Mouse (Mus musculus): Measurements from ENCODE around the gene Camkmt. TPM values are rescaled to one million over a fixed set of nuclear protein-coding genes. Genes with fewer than 3 reads are reported as not detected.

Gene Camkmt
- total RNA-seq, 1 experiment from 2014 or later, result 5.8 TPM

GRCm38 (mm10) chr17:85393091-85393890 lies 302.9 kb downstream of the Camkmt start:
- ATAC-seq (ENCODE audit: extremely low read depth, insufficient number of reproducible peaks, low FRiP score, poor library complexity, severe bottlenecking), result no peak

DNA sequence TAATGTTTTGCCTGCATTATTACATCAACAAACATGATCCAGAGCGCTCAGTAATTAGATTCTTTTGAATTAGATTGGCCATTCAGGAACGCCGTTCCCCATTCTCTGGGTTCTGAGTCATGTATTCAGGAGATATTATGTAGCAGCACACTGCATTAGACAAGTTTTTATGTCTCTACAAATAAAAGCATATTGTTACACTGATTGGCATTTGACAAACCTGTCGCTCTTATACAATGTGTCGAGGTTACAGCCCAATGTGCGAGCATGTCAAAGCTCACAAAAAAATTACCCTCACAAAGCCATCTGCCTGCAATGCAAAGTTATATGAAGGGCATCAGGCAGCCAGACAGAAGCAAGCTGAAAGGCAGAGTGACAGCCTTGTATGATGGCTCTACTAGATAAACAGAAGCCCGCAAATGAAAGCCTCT lies 303.6 kb downstream of the Camkmt start:
- no peak for ATAC-seq (ENCODE audit: extremely low read depth, insufficient number of reproducible peaks, low FRiP score, poor library complexity, severe bottlenecking)

DNA sequence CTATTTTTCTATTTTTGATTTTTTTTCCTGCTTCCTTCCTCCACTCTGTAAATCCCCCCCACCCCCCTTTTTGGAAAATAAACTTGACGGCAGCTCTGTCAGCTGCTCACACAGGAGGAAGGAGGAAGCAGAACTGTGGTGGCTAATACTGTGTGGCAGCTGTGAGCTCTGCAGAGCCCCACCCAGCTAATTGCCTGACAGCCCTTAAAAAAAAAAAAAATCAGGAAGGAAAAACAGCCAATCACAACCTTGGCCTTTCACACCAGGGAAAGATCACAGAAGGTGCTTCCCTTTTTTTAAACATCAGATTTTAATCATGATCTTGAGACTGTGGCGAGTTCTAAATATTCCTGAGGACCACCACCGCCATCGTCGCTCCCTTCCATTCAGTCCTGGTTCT lies 305.1 kb downstream of the Camkmt start:
- peak; percentile 76 for ATAC-seq (ENCODE audit: extremely low read depth, insufficient number of reproducible peaks, low FRiP score, poor library complexity, severe bottlenecking)

GRCm38 (mm10) chr17:85400751-85401150 lies 310.4 kb downstream of the Camkmt start:
- ATAC-seq (ENCODE audit: extremely low read depth, insufficient number of reproducible peaks, low FRiP score, poor library complexity, severe bottlenecking), result no peak

GRCm38 (mm10) chr17:85405161-85405560 lies 314.8 kb downstream of the Camkmt start:
- no peak for ATAC-seq (ENCODE audit: extremely low read depth, insufficient number of reproducible peaks, low FRiP score, poor library complexity, severe bottlenecking)

- ATAC-seq (ENCODE audit: extremely low read depth, insufficient number of reproducible peaks, low FRiP score, poor library complexity, severe bottlenecking), result no peak
Observed at GRCm38 (mm10) chr17:85406195-85406594, 315.8 kb downstream of the Camkmt start.

DNA sequence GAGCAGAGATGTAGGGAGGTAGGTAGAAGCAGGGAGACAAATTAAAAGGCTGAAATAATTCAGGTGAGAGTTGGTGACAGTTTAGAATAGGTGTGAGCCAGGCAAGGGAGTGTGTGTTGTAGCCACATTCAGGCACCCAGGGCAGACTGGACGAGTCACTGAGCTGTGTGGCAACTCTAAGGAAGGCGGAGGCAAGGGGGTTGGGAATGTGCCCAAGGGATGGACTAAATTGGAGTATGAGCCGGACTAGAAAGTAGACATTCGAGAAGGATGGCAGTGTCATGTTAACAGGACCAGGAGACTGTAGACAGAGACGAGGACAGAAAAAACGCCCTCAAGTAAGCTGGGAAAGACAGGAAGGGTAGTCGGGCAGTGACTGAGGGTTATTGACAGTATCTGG lies 338.5 kb downstream of the Camkmt start:
- no peak for ATAC-seq (ENCODE audit: extremely low read depth, insufficient number of reproducible peaks, low FRiP score, poor library complexity, severe bottlenecking)

GRCm38 (mm10) chr17:85432923-85433322 lies 342.6 kb downstream of the Camkmt start:
- ATAC-seq (ENCODE audit: extremely low read depth, insufficient number of reproducible peaks, low FRiP score, poor library complexity, severe bottlenecking), result no peak

DNA sequence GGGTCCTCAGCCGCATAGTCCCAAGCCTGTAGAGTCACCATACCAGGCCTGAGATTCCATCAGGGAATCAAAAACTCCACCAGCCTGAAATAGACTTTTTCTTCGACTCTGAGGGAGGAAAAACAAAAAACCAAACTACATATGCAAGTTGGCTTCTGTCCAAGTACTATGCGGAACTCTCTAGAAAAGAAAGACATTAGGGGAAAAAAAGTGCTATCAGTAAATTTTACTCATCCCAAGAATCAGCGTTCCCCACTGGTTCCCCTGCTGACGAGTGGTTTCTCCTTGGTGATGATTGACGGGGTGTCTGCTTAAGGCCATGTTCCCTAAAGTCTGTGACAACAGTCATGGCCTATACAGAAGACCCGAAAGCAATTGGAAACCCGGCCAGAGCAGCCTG lies 352.7 kb downstream of the Camkmt start:
- ATAC-seq (ENCODE audit: extremely low read depth, insufficient number of reproducible peaks, low FRiP score, poor library complexity, severe bottlenecking), result no peak

DNA sequence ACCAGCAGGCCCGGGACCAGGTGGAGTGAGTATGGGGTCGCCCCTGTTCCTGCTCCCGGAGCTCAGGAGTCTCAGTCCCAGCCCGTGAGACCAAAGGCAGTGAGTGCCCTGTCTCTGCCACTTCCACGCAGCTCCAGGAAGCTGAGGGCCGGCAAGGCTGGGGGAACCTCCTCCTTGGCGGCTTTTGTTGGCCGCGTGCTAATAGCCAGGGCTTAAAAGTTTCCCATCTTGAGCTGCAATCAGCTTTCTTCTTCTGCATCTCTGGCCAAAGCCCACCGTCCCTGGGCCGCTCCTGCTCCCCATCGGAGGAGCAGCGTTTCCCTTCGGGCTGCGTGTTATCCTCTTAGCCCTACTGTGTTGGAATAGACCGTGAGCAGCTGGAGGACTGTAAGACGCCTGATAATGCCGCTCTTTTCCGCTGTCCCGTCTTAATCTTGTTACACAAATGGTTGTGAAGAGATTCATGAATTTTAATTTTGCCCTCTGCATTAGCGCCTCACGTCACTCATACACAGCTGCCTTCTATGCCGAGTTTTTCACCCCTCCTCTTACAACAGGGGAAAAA lies 364.1 kb downstream of the Camkmt start:
- ATAC-seq (ENCODE audit: extremely low read depth, insufficient number of reproducible peaks, low FRiP score, poor library complexity, severe bottlenecking), result no peak

DNA sequence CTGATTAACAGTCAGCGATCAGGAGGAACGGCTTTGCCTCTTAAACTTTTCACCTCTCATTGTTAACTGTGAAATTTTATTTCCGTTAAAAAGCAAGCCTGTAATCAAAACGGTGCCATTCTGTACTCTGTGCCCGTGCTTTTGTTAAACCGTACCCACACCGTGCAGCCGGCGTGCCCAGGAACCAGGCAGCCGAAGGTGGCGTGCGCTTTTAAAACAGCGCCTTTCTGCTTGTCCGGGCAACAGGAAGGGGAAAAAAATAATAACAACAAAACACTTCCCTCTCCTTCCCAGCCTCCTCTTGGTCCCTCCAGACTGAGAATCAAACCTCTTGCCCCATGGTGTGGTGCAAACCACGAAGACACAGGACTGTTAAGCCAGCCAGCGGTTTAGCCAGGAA lies 364.7 kb downstream of the Camkmt start:
- no peak for ATAC-seq (ENCODE audit: extremely low read depth, insufficient number of reproducible peaks, low FRiP score, poor library complexity, severe bottlenecking)

GRCm38 (mm10) chr17:85458075-85458474 lies 367.7 kb downstream of the Camkmt start:
- ATAC-seq (ENCODE audit: extremely low read depth, insufficient number of reproducible peaks, low FRiP score, poor library complexity, severe bottlenecking), result no peak

- no peak for ATAC-seq (ENCODE audit: extremely low read depth, insufficient number of reproducible peaks, low FRiP score, poor library complexity, severe bottlenecking)
Observed at GRCm38 (mm10) chr17:85458589-85458988, 368.2 kb downstream of the Camkmt start.

GRCm38 (mm10) chr17:85461577-85461976 lies 371.2 kb downstream of the Camkmt start:
- no peak for ATAC-seq (ENCODE audit: extremely low read depth, insufficient number of reproducible peaks, low FRiP score, poor library complexity, severe bottlenecking)

- no peak for ATAC-seq (ENCODE audit: extremely low read depth, insufficient number of reproducible peaks, low FRiP score, poor library complexity, severe bottlenecking)
Observed at GRCm38 (mm10) chr17:85463497-85464392, 373.4 kb downstream of the Camkmt start.

DNA sequence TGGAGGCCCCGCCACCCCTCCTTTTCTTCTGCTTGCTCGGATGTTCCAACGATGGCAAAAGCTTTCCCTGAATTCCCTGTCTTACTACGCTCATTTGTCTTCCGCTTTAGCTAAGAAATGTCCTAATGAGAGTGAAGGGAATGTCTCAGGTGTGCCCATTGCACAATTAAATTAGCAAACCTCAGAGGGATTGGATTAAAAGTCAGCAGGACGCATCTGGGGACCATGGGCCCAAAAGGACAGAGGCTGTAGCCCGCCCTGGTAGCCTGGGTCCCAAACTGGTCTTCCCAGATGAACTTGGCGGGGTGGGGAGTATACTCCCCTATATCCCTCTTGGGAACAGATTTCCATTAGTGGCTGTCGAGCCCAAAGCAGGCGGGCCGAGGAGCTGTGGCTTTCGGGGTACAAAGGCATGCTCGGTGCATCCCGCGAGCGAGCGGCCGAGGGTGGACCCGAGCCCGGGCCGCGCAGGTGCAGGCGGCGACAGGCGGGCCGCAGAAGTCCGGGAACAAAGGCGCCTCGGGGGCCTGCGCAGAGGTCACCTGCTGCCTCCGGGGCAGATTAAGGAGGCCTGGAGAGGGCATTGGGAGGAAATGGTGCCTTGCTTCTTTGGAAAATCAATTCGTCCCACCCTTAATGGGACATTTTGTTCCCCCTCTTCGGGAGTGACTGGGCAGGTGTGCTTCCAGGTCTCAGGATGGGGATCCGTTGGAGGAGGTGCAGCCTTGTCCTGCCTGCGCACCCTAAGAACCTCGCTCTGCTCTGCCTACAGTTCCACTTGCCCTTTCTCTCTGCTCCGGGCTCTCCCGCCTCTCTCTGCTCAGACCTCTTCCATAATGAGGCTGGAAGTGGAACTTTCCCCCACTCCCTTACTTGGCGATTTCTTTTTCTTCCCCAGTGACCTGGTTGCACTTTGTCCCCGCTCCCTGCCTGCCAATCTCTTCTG lies 374.4 kb downstream of the Camkmt start:
- ATAC-seq (ENCODE audit: extremely low read depth, insufficient number of reproducible peaks, low FRiP score, poor library complexity, severe bottlenecking), result no peak

GRCm38 (mm10) chr17:85469776-85470175 lies 379.4 kb downstream of the Camkmt start:
- ATAC-seq (ENCODE audit: extremely low read depth, insufficient number of reproducible peaks, low FRiP score, poor library complexity, severe bottlenecking), result no peak

GRCm38 (mm10) chr17:85472687-85473202 lies 382.4 kb downstream of the Camkmt start:
- no peak for ATAC-seq (ENCODE audit: extremely low read depth, insufficient number of reproducible peaks, low FRiP score, poor library complexity, severe bottlenecking)
